Mouse (Mus musculus) embryonic stem cell, embryonic (primary cell): Measurements from ENCODE around the gene Shq1.

Experiments
- CTCF ChIA-PET, 4 experiments: fragments of 300-600 bp in 2 of 4; fragments of 350-600 bp in 2 of 4; sonication (Branson Sonifier 250); formaldehyde crosslinking; loops; one replicate each; lab custom pipeline; 2022; ENCODE audit warnings: inconsistent platforms in 2 of 4; lab: Charles Lee
- POLR2A ChIA-PET, 4 experiments: fragments of 300-600 bp in 2 of 4; fragments of 350-600 bp in 2 of 4; sonication (Branson Sonifier 250); formaldehyde crosslinking; loops; one replicate each; lab custom pipeline; 2022; ENCODE audit warnings: antibody characterized with exemption in 4 of 4, inconsistent platforms in 1 of 4; lab: Charles Lee

The Shq1 gene

DNA sequence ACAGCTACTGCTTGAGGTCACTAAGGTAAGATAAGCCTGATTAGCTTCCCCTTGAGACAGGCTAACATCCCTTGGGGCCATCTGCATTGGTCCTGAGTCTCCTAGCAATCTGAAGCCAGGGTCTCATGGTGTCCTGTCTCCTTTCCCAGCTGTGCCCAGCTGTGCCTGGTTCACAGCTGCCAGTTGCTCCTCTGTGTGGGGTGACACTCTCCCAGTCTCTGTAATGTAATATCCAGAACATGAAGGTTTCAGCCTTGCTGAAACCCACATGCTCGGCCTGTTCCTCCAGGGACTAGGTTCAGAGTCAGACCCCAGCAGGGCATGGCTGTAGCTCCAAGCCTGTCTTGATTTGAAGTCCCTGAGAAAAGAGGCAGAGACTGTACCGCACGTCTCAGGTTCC is 141.3 kb downstream of the Shq1 start:
- POLR2A ChIA-PET, result interaction anchor here in 1 of 4 experiments (0.6 to 2.7 kb wide), 2 partner anchors 8 to 195 kb away, joined by 3 to 12 read pairs; no protein-coding TSS in a partner anchor
- CTCF ChIA-PET, result interaction anchor here in 3 of 4 experiments (0.6 to 1.2 kb wide), 4 partner anchors 10 to 194 kb away, joined by 3 to 10 read pairs (median 4); no protein-coding TSS in a partner anchor

DNA sequence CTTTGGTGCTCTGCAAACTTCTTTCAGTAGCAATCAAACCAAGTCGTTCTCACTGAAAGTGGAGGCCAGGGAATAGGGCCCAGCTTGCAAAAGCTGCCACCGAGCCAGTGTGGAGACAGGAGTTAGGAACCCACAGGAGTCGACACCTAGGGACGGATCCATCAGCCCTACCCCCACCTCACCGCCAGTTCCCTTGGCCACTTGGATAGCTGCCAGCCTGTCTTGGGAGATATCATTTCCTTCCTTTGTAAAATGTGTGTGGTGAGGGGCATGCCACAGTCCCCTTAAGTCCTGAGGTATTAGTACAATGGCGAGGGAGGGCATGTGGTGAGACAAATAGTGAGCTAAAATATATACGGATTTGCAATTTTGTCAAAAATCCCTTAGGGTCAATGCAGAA is 142.4 kb downstream of the Shq1 start:
- CTCF ChIA-PET, result interaction anchor here (0.5 to 1.9 kb wide), 20 partner anchors 9 to 724 kb away, joined by 3 to 8 read pairs (median 4); no protein-coding TSS in a partner anchor

DNA sequence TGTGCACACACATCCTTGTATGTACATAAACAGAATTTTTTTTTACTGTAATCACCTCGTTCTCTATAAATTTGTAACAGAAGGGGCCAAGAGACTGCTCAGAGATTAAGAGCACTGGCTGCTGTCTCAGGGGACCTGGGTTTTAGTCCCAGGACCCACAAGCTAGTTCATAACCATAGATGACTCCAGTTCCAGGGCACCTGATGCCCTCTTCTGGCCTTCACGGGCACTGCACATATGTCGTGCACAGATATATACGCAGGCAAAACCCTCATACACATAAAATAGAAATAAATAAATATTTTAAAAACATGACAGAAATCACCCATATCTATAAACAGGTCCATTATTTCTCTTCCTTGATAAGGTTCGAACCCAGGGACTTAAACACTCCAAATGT is 143.0 kb downstream of the Shq1 start:
- ChIA-PET CTCF (interaction anchor here (0.5 to 1.9 kb wide), 25 partner anchors 8 to 1499 kb away, joined by 3 to 8 read pairs (median 4); no protein-coding TSS in a partner anchor), POLR2A (interaction anchor here in 3 of 4 experiments (0.6 to 3.7 kb wide), 14 partner anchors 9 to 326 kb away, joined by 3 to 26 read pairs (median 4); no protein-coding TSS in a partner anchor)

More for the DNA sequence above, 142.4 kb downstream of the Shq1 start:
- POLR2A ChIA-PET, result interaction anchor here in 3 of 4 experiments (1.0 to 3.7 kb wide), 8 partner anchors 9 to 308 kb away, joined by 3 to 26 read pairs (median 9); no protein-coding TSS in a partner anchor

DNA sequence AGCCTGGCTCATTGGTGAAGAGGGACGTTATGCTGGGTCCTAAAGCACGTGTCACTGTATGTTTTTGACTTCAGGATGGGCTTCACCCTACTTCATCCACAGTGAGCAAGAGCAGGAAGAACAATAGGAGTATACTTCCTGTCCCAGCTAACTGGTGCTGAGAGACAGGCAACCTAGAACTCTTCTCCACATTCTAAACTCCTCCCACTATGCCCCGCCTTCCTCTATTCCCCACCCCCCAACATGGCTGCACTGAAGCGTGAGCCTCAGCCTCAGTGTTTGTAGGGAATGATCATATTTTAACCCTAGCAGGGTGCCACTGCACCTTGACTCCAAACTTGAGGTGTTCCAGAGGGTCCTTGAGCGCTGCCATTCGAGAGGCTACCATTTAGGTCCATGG is 143.8 kb downstream of the Shq1 start:
- ChIA-PET CTCF (interaction anchor here (0.6 to 1.9 kb wide), 13 partner anchors 11 to 723 kb away, joined by 3 to 8 read pairs (median 5); no protein-coding TSS in a partner anchor), POLR2A (interaction anchor here in 3 of 4 experiments (0.6 to 3.7 kb wide), 18 partner anchors 27 to 337 kb away, joined by 3 to 26 read pairs (median 5); no protein-coding TSS in a partner anchor)

DNA sequence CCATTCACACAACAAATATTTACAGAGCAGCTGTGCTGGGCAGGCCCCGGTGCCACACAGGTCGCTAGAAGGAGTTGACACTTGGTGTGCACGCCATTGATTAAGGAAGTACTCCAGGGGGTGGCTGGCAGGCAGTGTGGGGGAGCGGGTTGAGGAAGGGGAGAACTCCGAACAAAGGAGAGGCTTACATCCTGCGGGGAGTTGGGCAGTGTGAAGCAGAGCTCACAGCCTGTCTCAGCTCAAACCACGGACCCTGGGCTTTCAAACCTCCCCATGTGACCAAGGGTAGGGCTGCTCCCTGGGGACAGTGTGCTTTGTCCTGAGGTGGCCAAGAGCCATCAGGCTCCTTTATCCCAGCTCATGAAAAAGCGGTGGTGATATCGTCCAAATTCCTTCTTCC is 144.9 kb downstream of the Shq1 start:
- POLR2A ChIA-PET, result interaction anchor here (0.6 to 3.7 kb wide), 20 partner anchors 26 to 283 kb away, joined by 3 to 26 read pairs (median 4); no protein-coding TSS in a partner anchor
- CTCF ChIA-PET, result interaction anchor here in 2 of 4 experiments (0.6 to 1.2 kb wide), 4 partner anchors 17 to 170 kb away, joined by 3 to 6 read pairs (median 3); no protein-coding TSS in a partner anchor

DNA sequence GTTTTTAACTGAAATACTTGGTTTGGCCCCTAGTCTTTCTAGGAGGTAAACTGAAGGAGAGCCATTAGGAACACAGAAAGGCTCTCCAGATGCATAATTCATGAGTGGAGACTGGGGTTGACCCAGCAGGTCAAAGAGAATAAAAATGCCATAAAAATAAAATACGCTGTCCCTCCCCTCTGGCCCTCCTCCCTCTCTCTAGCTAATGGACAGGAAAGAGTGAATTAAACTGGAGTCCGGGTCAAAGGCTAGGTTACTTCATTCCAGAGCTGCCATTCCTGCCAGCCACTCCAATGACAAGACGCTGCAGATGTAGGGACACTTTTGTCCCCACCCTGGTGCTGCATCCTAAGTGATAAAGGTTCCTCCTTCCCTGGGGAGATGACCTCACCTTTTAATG is 145.5 kb downstream of the Shq1 start:
- CTCF ChIA-PET, result interaction anchor here in 1 of 4 experiments (0.8 kb wide), 1 partner anchor 72 kb away, joined by 3 read pairs; no protein-coding TSS in a partner anchor

DNA sequence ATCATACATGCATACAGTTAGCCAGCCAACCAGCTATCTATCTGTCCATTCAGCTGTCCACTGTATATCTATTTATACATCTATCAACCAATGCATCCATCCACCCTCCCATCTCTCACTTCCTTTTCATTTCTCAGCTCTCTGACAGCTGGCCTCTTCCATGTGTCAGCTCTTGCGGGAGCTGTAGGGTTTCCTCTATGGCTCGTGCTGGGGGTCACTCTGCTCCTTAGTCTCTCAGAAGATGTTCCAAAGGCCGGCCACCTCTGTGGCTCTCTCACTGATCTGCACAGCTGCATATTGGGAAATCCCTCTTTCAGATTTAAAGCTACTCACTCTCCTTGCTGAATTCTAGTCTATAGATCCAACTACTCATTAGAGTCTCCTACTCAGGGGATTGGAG is 148.5 kb downstream of the Shq1 start:
- CTCF ChIA-PET, result interaction anchor here in 1 of 4 experiments (0.6 kb wide), 1 partner anchor 11 kb away, joined by 28 read pairs; no protein-coding TSS in a partner anchor
- POLR2A ChIA-PET, result no interaction called here

More for the DNA sequence above, 145.5 kb downstream of the Shq1 start:
- POLR2A ChIA-PET, result interaction anchor here in 3 of 4 experiments (0.6 to 3.7 kb wide), 13 partner anchors 25 to 282 kb away, joined by 3 to 26 read pairs (median 4); no protein-coding TSS in a partner anchor

DNA sequence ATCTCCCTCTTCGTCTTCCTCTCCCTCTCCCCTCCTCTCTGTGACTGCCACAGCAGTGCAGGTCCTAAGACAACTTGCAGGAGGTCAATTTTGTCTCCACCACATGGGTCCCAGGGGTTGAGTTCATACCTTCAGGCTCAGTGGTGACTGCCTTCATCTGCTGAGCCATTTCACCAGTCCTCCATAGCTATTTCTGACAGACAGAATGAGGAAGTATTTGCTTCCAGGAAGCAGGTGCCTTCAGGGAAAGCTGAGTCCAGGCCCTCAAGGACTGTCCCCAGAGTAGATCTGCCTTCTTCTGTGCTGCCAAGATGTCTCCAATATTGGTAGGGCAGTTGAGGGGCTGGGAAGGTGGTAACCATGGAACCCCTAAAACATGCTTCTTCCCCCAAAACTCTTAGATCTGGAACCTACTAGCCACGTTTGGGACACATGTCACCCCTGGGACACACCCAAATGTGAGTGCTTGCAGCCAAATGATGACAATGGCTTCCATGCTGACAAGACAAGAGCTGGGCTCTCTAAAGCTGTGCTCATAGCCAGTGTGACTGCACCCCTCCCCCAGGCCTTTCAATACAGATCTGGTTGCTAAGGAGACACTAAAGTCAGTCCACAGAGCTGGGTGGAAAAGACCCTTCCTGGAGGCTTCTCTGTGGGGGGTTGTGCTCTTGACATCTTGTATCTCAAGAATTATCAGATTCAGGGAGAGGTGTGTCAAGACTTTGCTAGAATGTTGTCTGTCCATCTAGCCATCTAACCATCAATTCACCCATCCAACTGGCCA is 149.2 kb downstream of the Shq1 start:
- ChIA-PET CTCF (no interaction called here), POLR2A (interaction anchor here in 2 of 4 experiments (0.5 to 1.4 kb wide), 3 partner anchors 22 to 248 kb away, joined by 3 to 5 read pairs (median 3); no protein-coding TSS in a partner anchor)

DNA sequence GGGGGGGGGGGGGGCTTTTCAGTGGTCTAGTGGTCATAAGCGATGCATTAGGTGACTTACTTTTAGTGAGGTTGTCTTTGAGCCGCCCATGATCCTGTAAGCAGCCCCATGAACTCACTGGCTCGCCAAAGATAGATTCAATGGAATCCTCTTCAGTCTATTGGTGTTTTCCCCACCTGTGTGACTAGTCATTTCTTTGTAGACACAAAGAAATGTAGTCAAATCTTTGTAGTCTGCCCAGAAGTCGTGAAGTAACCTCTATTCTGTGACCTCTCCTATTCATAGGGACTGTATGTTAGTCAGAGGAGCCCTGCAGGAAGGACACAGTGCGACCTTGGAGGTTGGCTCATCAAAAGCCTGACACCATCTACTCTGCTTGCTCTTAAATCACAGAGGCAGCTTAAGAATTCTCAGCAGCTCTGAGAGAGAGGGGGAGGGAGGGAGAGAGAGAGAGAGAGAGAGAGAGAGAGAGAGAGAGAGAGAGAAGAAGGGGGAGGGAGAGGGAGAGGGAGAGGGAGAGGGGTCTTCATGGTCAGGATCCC is 150.3 kb downstream of the Shq1 start:
- ChIA-PET POLR2A (interaction anchor here in 3 of 4 experiments (0.6 to 2.0 kb wide), 10 partner anchors 10 to 542 kb away, joined by 3 to 6 read pairs (median 4); no protein-coding TSS in a partner anchor), CTCF (interaction anchor here in 2 of 4 experiments (0.6 to 1.1 kb wide), 2 partner anchors 30 to 314 kb away, joined by 3 to 4 read pairs; no protein-coding TSS in a partner anchor)

DNA sequence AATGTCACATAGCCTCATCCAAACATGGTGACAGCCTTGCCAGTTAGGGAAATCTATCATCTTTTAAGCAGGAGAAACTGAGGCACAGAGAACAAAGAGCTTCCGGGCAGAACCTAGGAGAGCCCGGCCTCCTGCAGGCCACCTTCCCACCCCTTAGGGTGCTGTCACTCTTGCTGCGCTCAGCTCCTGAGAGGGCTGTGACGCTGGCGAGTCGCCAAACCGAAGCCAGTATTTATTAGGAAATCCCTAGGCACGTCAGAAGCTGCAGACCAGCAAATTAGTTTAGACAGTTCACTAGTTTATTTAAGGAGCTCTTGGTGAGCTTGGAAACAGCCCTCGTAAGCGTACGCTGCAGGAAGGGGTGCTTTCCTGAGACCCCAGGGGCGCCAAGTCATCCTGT is 151.1 kb downstream of the Shq1 start:
- CTCF ChIA-PET, result interaction anchor here in 3 of 4 experiments (0.6 to 1.7 kb wide), 6 partner anchors 8 to 909 kb away, joined by 3 to 6 read pairs (median 4); no protein-coding TSS in a partner anchor
- POLR2A ChIA-PET, result interaction anchor here (0.6 to 2.0 kb wide), 10 partner anchors 9 to 247 kb away, joined by 3 to 6 read pairs (median 4); no protein-coding TSS in a partner anchor
